Mouse (Mus musculus): Measurements from ENCODE around the gene Timm13. TPM values are rescaled to one million over a fixed set of nuclear protein-coding genes. Genes with fewer than 3 reads are reported as not detected.

Gene Timm13
- total RNA-seq (2017): 22.3 and 48.7 TPM in 2 replicates

DNA sequence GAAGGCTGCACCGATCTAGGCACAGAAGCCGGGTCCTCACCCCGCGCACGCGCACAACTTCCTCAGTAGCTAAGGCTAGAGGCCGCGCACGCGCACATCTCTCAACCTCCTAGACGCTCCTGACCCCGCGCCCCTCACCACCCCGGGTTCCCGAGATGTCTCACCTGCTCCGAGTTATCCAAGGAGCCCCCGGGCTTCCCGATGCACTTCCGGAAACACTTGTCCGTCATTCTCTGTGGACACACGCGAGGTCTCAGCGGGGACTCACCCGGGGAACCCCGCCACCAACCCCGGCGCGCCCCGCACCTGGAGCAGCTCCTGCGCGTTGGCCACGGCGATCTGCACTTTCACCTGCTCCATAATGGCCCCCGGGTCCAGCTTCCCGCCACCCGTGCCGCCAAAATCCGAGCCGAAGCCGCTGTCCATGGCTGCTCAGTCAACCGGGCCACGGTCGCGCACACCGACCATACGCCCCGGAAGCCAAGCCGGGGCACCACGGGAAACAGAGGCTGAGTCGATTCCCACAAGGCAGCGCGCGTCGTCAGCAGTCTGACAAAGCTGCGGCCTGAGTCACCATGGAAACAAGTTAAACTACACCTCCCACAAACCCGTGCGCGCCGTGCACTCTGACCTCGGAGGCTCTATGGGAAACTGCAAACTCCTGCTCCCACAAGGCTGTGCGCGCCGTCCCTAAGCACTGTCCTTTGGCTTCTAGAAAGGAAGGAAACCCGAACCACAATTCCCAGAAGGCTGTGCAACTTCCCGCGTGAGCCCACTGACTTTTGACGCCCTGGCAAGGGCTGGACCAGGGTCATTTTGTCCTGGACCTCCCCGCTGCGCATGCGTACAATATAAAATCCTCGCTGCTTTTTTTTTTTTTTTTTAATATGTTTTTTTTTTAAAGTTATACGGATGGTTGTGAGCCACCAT lies at the start of gene Timm13:
Timm13 (minus strand) TSS at position 652 of the 930 bp plus-strand sequence.
- ATAC-seq (replicated peaks in 1 of 2; ENCODE audit: insufficient read depth in 1 of 2, low FRiP score in 2 of 2, low TSS enrichment in 1 of 2, low read depth in 1 of 2, poor library complexity in 2 of 2, severe bottlenecking in 2 of 2): peak; percentile 94 to 96

DNA sequence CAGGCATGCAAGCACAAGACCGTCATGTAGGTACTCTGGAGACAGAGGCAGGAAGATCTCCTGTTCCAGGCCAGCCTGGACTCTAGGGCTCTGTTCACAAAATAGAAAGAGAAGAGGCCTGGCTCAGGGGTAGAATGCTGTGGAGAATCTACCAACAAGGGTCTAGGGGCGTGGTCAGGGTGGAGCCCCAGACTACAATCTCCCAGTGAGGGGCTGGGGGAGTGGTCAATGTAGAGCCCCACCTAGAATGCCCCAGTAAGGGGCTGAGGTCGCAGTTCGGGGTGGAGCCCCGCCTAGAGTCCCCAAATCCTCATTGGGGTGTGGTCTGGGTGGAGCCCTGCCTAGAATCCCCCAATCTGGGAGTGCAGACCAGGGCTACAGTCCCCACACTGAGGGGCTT lies 49.5 kb upstream of the Timm13 start:
- ATAC-seq (replicated peaks in 1 of 2; ENCODE audit: insufficient read depth in 1 of 2, low FRiP score in 2 of 2, low TSS enrichment in 1 of 2, low read depth in 1 of 2, poor library complexity in 2 of 2, severe bottlenecking in 2 of 2): no peak

DNA sequence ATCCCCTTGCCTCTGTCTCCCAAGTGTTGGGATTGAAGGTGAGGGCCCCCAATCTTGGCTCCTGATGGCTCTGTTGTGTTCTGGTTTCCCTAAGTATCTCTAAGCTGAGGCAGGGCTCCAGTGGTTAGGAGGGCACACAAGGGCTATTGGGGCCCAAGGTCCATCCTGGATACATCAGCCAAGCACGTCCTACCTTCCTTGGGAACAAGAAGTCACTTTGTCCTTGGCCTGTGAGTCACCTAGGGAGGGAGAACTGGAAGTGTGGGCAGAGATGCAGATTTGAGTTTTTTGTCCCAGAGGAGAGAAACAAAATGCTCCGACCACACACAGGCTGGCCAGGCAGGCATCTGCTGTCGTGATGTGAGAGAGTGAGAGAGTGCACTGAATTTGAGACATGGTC lies 48.3 kb upstream of the Timm13 start:
- ATAC-seq (replicated peaks in 1 of 2; ENCODE audit: insufficient read depth in 1 of 2, low FRiP score in 2 of 2, low TSS enrichment in 1 of 2, low read depth in 1 of 2, poor library complexity in 2 of 2, severe bottlenecking in 2 of 2): no peak

- peak; percentile 40 to 65; a peak in 3 of 4 replicates for ATAC-seq (replicated peaks in 1 of 2; ENCODE audit: insufficient read depth in 1 of 2, low FRiP score in 2 of 2, low TSS enrichment in 1 of 2, low read depth in 1 of 2, poor library complexity in 2 of 2, severe bottlenecking in 2 of 2)
Measured at GRCm38 (mm10) chr10:80948570-80948969, 47.8 kb upstream of the Timm13 start.

- no peak for ATAC-seq (replicated peaks in 1 of 2; ENCODE audit: insufficient read depth in 1 of 2, low FRiP score in 2 of 2, low TSS enrichment in 1 of 2, low read depth in 1 of 2, poor library complexity in 2 of 2, severe bottlenecking in 2 of 2)
Measured at GRCm38 (mm10) chr10:80947802-80948201, 47.0 kb upstream of the Timm13 start.

- ATAC-seq (replicated peaks in 1 of 2; ENCODE audit: insufficient read depth in 1 of 2, low FRiP score in 2 of 2, low TSS enrichment in 1 of 2, low read depth in 1 of 2, poor library complexity in 2 of 2, severe bottlenecking in 2 of 2): no peak
Measured at GRCm38 (mm10) chr10:80946684-80947437, 46.1 kb upstream of the Timm13 start.

DNA sequence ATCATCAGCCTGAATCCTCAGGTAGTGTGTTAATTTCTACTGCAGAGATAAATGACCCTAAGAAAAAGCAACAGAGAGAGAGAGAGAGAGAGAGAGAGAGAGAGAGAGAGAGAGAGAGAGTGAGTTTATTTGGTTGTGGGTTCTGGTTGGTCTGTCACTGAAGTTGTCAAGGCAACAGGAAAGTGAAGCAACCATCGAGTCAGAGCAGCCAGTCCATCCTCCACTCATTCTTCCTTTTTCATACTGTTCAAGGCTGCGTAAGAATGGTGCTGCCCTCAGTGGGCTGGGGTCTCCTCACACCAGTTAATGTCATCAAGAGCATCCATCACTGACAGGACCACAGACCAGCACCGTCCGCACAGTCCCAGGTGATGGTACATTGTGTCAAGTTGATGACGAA lies 43.5 kb upstream of the Timm13 start:
- no peak for ATAC-seq (replicated peaks in 1 of 2; ENCODE audit: insufficient read depth in 1 of 2, low FRiP score in 2 of 2, low TSS enrichment in 1 of 2, low read depth in 1 of 2, poor library complexity in 2 of 2, severe bottlenecking in 2 of 2)

DNA sequence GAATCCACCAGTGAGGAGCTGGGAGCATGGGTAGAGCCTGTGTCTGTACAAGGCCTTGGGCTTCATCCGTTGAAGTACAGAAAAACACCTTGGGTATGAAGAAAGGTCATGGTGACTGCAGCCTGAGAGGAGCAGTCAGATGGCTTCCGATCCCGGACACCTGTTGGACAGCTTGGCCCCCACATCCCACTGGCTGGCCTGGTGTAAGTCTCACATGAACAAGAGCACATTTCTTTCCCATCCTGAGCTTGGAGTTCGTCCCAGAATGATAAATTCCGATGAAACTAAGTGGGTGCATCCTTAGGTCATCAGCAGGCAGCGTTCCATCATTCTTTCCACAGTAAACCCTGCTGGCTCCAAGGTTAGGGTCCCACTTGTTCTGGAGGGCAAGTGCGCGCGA lies 42.9 kb upstream of the Timm13 start:
- no peak for ATAC-seq (replicated peaks in 1 of 2; ENCODE audit: insufficient read depth in 1 of 2, low FRiP score in 2 of 2, low TSS enrichment in 1 of 2, low read depth in 1 of 2, poor library complexity in 2 of 2, severe bottlenecking in 2 of 2)

- peak in 1 of 2 experiments; percentile 49; a peak in 2 of 4 replicates for ATAC-seq (replicated peaks in 1 of 2; ENCODE audit: insufficient read depth in 1 of 2, low FRiP score in 2 of 2, low TSS enrichment in 1 of 2, low read depth in 1 of 2, poor library complexity in 2 of 2, severe bottlenecking in 2 of 2)
Measured at GRCm38 (mm10) chr10:80942919-80943318, 42.1 kb upstream of the Timm13 start.

GRCm38 (mm10) chr10:80940988-80941347 lies 40.2 kb upstream of the Timm13 start:
- ATAC-seq (replicated peaks in 1 of 2; ENCODE audit: insufficient read depth in 1 of 2, low FRiP score in 2 of 2, low TSS enrichment in 1 of 2, low read depth in 1 of 2, poor library complexity in 2 of 2, severe bottlenecking in 2 of 2): no peak

DNA sequence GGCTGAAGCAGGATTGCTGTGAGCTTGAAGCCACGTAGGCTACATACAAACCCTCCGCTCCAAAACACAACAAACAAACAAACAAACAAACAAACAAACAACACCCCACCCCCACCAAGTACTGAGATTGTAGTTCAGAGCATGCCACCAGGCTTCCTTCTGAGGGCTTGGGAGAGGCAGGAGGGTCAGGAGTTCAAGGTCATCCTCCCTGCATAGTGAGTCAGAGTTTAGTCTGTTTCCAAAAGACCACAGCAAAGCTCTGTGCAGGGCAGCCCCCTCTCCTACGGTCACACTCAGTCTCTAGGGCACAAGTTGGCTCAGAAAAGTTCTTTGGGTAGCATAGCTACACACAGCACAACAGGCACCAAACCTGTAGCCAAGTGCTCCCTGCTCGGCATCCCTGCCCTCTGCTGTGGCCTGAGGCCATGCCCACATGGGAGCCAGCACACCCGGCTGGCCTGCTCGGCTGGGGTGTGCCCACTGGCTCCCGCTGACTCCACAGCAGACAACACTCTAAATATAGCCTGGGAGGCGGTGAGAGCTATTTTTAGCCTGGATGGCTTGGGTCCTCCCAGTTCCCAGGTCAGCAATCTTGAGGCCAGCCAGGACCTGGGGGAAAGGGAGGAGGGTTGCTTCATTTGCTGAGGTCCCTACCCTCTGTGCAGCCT lies 39.7 kb upstream of the Timm13 start:
- ATAC-seq (replicated peaks in 1 of 2; ENCODE audit: insufficient read depth in 1 of 2, low FRiP score in 2 of 2, low TSS enrichment in 1 of 2, low read depth in 1 of 2, poor library complexity in 2 of 2, severe bottlenecking in 2 of 2): 0 out of 4 replicates have a peak, but pooled peaks of 1 of the 2 experiments have one; percentile 3

DNA sequence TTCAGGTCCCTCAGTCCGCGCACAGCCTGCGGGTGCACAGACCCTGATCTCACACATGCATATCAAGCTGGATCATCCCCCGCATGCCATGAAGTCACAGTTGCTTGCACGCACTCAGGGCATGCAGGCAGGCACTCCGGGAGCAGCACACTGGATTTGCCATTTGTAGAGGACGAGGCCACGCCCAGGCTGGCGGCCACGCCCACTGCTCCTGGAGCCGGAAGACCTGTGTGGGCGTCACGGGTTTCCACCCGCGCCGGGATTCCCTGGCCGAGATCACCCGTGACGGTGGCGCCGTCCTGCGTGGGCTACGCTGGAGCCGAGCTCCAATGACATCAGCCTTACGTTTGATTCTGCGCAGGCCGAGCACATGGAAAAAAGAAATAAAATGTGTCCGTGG lies 38.9 kb upstream of the Timm13 start:
- ATAC-seq (replicated peaks in 1 of 2; ENCODE audit: insufficient read depth in 1 of 2, low FRiP score in 2 of 2, low TSS enrichment in 1 of 2, low read depth in 1 of 2, poor library complexity in 2 of 2, severe bottlenecking in 2 of 2): peak; percentile 52 to 55

DNA sequence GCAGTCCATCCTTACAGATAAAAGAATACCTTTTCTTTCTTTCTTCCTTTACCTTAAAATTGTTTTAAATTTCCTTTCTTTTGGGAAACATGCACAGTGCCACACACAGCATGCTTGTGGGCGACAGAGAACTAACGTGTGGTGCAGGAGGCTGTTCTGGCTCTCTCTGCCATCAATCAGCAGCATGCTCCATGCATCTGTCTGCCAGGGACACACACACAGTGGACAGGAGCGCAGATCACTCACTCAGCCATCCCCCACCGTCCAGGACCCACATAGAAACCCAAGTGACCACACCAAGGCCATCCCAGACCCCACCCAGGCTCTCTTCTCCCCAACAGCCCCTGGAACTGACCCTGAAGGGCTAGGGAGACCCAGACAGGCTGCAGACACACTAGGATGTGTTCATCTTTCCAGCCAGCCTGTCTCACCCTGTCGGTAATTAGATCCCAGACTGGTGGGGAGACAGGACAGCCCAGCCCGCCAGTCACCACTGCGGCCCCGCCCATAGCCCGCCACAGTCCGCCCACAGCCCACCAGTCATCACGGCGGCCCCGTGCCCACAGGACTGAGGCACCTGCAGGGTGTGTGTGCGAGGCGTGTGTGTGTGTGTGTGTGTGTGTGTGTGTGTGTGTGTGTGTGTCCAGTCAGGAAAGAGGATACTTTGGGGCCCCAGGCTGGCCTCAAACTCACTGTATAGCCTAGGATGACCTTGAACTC lies 38.2 kb upstream of the Timm13 start:
- 0 out of 4 replicates have a peak, but pooled peaks of 1 of the 2 experiments have one; percentile 12 for ATAC-seq (replicated peaks in 1 of 2; ENCODE audit: insufficient read depth in 1 of 2, low FRiP score in 2 of 2, low TSS enrichment in 1 of 2, low read depth in 1 of 2, poor library complexity in 2 of 2, severe bottlenecking in 2 of 2)

DNA sequence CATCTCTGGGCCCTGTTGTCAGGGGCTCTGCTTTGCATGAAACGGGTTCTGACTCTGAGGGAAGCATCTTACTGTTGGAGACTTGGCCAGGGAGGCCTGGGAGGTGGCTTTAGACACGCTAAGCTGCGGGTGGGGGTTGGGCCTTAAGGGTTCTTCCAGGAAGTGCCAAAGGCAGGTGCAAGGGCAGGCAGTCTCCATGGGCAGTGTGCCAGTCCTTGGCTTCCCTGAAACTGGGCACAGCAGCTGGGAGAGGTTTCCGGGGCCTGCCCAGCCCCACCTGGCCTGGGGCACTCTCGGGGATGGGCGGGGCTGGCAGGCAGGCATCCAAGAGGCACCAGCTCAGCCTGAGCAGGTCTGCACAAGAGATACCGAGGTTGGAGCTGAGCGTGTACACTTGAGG lies 36.9 kb upstream of the Timm13 start:
- peak in 1 of 2 experiments; percentile 10; a peak in 1 of 4 replicates for ATAC-seq (replicated peaks in 1 of 2; ENCODE audit: insufficient read depth in 1 of 2, low FRiP score in 2 of 2, low TSS enrichment in 1 of 2, low read depth in 1 of 2, poor library complexity in 2 of 2, severe bottlenecking in 2 of 2)

- no peak for ATAC-seq (replicated peaks in 1 of 2; ENCODE audit: insufficient read depth in 1 of 2, low FRiP score in 2 of 2, low TSS enrichment in 1 of 2, low read depth in 1 of 2, poor library complexity in 2 of 2, severe bottlenecking in 2 of 2)
Measured at GRCm38 (mm10) chr10:80936810-80937164, 36.0 kb upstream of the Timm13 start.

GRCm38 (mm10) chr10:80936135-80936809 lies 35.5 kb upstream of the Timm13 start:
- no peak for ATAC-seq (replicated peaks in 1 of 2; ENCODE audit: insufficient read depth in 1 of 2, low FRiP score in 2 of 2, low TSS enrichment in 1 of 2, low read depth in 1 of 2, poor library complexity in 2 of 2, severe bottlenecking in 2 of 2)

- no peak for ATAC-seq (replicated peaks in 1 of 2; ENCODE audit: insufficient read depth in 1 of 2, low FRiP score in 2 of 2, low TSS enrichment in 1 of 2, low read depth in 1 of 2, poor library complexity in 2 of 2, severe bottlenecking in 2 of 2)
Measured at GRCm38 (mm10) chr10:80935698-80936097, 34.9 kb upstream of the Timm13 start.
